Mouse (Mus musculus): ENCODE data around the gene Slc44a2.

Slc44a2 gene

DNA sequence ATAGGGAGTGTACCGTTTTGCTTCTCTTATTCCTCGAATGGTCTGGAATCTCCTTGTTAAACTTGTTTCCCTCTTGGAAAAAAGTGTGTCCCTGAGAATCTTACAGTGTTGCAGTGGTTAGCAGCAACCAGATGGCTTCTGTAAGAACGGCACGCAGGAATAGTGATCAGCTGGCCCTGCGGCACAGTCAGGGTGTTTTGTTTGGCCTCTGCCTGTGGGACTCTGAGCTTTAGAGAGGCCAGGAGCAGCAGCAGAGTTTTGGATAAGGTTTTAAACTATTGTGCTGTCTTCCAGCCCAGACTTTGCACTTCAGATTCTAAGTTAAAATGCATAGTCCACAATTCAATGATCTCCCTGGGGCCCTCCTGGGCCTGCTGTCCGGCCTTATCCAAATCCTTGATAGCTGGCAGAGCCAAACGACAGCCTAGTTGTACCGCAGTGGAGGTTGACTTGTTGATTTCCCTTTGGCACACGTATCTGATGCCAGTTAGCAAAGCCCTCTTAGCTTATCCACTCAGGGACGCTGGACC, 72.2 kb downstream of the Slc44a2 start:
- no peak for DNase-seq

DNA sequence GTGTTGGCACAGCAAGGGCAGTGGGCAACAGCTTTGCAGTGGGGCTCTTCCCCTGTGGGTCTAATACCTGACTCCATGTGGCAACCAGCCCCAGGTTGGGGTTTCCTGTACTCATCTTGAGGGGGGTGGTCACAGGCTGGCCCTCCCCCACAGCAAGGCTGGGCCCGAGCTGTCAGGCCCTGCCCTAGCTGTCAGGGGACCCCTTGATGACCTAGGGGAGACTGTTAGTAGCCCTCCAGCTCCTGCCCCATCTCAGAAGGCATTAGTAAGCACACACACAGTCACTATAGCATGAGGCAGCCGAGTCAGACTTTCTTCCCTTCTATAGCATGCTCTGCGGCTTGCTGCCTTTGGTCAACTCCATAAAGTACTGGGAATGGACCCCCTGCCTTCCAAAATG, 75.2 kb downstream of the Slc44a2 start:
- DNase-seq: no peak

DNA sequence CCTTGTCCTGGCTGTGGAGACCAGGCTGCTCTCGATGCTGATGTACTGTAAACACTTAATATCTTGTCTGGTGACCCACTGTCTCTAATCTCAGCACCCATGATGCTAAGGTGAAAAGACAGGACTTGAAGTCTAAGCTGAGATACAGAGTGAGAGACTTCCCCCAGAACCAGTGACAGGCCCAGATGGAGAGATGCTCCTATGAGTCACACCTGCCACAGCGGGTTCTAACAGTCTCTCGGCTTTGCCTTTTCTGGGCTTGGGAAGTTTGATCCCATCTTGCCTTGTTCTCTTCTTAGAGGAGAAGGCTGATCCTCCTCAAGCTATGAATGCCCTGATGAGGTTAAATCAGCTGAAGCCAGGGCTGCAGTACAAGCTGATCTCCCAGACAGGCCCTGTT, 76.7 kb downstream of the Slc44a2 start:
- no peak for DNase-seq

DNA sequence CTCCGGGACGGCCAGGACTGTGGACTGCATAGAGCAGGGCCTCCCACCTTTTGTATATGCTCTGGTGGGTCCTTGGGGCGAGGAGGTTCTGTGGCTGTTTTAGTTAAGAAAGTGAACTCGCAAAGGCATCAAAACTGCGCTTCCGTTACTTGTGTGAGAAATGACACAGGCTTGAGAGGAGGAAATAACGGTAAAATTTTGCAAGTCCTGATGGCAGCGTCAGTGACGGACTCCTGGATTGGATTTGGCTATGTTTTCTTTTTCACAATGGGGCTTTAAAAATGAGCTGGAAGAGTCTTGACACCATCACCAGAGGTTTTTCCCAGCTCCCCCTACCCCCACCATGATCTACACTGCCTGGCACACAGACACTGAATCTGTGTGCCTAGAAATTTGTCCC, 80.5 kb downstream of the Slc44a2 start:
- no peak for DNase-seq

DNA sequence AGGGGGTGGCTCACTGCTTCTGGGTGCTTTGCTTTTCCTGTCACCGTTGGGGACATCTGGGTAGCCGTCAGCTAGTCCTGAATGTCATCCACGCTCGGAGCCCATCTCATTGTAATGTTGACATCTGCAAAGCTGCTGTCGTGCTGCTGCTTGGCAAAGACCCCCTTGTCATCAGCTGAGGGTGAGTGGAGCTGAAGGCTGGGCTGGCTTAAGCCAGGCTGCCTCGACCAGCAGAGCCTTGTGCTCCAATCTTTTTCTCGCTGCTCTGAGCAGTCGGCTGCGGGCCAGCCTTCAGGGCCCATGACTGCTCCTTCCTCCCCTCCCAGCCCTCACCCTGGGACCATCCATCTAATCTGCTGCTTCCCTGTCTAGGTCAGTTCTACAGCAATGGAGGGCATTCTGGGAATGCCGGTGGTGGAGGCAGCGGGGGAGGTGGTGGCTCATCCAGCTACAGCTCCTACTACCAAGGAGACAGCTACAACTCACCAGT, 82.3 kb downstream of the Slc44a2 start:
- no peak for DNase-seq

DNA sequence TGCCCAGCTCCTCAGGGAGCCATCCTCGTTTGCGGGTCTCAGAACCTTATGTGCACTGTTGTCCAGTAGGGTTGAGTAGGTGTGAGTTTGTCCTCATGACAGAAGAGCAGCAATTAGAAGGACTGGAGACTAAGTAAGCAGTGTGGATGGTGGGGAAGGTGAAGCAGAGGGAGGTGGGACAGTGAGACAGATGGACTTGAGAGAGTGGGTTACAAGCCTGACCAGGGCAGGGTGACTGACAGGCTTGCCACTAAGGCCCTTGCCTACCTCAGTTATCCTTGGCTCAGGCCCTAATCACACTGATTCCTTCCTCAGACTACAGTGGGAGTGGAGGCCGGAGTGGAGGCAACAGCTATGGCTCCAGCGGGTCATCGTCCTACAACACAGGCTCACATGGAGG, 83.2 kb downstream of the Slc44a2 start:
- DNase-seq: no peak

Measured in kidney, adult 18-20 months (tissue).